Mouse (Mus musculus) neutrophil, adult 5-6 weeks (primary cell): Measurements from ENCODE around the gene Myl4. TPM values are rescaled to one million over a fixed set of nuclear protein-coding genes. Genes with fewer than 3 reads are reported as not detected.
"Not testable (repeated sequence)": the region's sequence is repeated elsewhere in the genome, so short reads cannot be mapped to it uniquely, and the experiment has no call there.

Experiments used
- ATAC-seq: fragments of 151-379, 151-347 bp; 2 replicates; pipeline ENCODE4 v1.8.0; 2017; ENCODE audit warnings: mild to moderate bottlenecking, moderate TSS enrichment; ENCODE audit not compliant: insufficient number of reproducible peaks, poor library complexity, low FRiP score, severe bottlenecking; ENCODE audit errors: extremely low read depth
- total RNA-seq: library from RNA; stranded (forward); fragments of 200-1000 nt; gene quantifications from 2 replicates; pipeline ENCODE4 v1.2.3, GENCODE M21; 2017

The Myl4 gene
- total RNA-seq, 1 experiment from 2014 or later: 5.7 TPM

DNA sequence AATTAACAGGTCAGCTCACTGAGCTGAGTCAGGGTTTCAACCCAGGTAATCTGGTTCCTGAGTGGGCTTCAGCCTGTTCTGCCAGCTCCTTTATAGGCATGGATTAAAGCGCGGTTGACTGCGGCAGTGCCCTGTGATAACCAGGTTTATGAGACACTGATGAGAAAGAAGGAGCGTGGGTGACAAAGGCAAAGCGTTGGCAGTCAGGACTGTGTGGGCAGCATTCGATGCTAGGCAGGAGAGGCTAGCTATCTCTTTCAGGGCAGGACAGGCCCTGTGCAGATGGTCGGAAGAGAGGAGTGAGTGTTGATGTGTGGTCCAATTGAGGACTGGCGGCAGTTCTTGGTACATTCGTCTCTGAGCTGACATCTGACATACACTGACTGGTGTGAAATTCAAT, 17.3 kb downstream of the Myl4 start:
- no peak for ATAC-seq

DNA sequence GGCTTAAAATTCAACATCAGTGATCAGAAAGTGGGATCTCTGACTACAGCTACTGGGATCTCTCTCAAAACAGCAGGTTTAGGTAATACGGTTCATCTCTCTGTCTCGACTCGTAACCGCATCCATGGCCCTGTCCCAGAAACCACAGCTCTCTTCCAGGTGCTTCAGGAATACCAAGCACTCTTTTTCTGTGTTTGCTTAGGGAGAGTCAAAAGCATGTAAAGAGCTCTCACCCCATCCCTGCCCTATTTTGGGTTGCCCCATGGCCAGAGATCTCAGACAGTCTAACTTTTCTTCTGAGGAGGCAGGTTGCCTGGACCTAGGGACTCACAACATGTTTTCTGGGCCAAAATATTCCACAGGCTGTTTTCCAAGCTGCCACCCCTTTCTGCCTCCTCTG, 17.9 kb downstream of the Myl4 start:
- no peak for ATAC-seq

DNA sequence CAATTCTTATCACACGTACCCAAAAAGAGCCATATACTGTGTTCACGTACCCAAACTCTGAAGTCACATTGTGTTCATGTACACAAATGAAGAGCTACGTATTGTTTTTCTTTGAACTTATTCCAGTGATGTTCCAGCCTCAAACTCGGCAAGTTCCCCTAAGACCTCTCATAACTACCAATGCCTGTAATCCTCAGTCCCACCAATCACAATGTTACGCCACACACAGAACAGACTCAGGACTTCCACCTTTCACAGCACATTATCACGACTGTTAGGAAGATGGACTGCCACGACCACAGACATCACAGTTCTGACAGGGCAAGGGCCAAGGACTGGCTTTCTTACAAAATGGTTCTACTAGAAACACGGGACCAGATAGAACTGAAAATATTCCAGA, 20.1 kb downstream of the Myl4 start:
- ATAC-seq: not testable (repeated sequence)

DNA sequence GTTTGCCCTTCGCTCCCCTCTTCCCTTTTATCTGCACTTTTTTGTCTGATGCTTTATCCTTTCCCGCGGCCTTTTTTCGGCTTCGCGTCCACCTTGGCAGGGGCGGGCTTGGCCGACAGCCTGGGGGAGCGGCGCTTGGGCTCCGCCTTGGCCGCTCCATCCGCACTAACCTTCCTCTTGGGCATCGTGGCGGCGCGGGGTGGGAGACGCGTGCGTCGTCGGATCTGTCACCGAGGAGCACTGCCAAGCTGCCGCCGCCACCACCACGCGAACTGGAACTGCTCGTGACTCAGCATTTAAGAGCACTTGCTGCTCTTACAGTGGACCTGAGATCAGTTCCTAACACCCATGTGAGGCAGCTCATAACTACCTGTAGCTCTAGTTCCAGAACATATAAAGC, 20.9 kb downstream of the Myl4 start:
- ATAC-seq: peak; percentile 72; the same call in 1 of the 2 replicates

DNA sequence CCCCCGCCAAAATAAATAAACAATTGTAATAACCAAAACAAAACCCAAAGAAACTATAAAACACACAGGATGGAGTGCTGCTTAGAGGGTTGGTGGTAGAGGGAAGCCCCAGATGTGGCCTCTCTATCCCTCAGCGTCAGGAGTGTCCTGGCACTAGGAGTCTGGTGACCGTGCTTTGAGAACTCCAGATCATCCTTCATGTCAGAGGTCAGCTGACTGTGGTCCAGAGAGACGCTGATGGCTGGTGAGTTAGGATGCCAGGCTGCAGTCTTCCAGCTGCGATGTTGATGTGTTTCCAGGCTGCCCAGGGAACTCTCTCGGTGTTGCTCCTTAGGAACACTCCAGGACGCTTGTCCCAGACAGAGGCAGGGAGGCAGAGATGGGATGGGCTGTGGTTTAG, 21.6 kb downstream of the Myl4 start:
- ATAC-seq: no peak

DNA sequence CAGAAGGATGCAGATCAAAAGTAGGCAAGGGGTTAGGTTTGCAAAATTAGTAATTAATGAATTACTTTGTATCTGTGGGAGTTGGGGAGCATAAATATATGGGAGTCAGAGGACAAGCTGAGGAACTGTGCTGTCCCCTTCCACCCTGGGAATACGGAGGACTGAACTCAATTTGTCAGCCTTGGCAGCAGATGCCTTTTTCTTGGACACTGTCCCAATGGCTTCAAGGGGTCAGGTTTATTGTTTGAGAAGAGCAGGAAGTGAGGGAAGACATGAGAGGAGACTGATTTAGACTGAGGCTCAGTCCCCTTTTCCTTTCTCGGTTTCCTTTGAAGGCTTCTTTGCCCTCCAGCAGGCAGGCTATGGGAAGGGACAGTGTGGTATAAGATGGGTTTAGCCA, 22.1 kb downstream of the Myl4 start:
- no peak for ATAC-seq

DNA sequence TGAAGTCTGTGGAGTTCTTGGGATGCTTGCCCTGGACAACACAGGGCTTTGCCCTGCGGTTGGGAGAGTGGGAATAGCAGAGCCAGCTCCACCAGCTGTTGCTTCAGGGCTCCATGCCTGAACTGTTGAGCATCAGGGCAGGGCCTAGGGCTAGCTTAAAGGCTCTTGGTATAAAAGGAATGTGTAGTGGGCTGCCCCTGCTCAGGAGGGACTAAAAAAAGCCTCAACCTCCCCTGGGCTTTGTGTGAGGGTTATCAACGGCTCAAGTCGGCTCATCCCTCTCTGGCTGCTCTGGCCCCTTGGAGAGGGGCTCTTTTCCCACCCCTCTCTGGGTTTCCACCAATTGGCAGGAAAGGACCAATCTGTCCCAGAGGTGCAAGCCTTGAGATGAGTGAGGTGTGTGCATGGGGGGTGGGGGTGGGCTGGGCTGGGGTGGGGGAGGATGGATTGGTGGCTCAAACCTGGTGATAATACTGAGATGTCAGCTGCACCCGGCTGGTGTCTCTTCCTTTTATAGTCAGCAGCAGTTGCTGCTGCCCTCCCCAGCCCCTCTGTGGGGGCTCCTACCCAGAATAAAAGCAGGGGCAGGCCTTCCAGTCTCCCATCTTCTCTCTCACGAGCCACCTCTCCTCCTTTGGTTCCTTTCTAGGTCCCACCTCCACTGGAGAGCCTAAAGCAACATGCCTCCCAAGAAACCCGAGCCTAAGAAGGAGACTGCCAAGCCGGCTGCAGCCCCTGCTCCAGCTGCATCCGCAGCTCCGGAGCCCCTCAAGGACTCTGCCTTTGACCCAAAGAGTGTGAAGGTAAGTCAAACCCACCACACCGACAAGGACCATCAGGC, 26.5 kb downstream of the Myl4 start:
- ATAC-seq: no peak

DNA sequence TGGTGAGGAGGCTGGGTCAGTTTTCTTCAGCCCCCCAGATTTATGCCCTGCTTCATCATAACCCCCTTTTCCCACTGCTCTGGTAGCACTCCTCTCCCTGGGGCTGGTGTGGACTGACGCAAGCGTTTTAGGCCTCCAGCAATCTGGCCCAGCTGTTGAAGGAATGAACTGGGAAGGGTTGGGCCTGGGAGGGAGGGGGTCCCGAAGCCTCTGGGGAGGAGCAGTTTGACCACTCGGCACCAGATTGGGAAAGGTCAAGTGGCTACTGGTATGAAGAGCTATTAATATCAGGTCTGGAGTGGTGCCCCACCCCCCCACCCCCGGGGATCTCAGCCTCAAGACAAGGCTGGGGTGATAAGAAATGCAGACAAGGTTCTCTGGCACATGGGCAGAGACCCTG, 27.6 kb downstream of the Myl4 start:
- no peak for ATAC-seq

DNA sequence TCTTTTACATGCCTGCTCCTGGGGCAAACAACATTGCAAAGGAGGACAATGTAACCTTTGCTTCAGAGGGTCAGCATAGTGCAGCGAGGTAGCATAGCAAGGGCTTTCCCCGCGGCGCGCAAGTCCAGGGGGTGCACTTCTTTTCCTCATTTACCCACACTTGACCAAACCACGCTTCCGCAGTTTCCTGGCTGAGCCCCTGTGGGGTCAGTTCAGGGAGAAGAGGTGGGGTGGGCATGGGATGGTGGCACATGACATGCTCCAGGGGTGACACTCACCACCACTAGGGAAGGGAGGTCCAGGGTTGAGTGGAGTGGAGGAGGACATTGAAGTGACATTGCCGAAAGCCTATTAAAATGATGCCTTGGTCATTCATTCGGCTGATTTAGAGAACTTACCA, 28.6 kb downstream of the Myl4 start:
- no peak for ATAC-seq

DNA sequence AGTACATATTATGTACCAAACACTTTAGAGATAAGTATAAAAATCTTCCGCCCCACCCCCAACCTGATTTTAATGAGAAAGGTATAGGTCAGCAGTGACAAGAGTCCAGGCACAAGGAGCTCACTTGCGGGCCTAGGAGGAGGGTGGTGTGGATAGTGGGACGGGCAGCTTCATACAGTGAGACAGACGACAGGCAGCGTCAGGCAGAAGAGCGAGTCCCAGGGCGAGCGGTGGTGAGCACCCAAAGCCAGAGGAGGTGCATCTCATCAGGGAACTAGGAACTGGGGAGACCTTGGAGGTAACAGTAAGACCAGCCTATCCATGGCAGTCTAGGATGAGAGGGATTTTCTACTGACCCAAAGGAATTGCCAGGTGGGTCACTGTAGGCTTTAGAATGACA, 29.1 kb downstream of the Myl4 start:
- no peak for ATAC-seq

DNA sequence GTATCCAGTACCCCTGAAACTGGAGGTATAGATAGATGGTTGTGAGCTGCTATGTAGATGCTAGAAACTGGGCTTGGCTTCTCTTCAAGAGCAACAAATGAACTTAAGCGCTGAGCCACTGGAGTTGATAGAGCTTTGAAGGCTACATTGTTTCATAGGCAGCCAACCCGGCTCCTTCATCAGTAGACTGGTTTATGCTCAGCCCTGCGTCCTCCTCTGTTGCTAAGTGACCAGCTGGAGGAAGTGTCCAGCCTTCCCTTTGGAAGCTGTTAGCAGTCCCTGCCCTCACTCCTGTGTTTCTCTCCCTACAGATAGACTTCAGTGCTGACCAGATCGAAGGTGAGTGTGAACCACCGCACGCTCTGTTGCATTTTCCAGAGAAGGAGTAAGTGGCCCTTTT, 29.6 kb downstream of the Myl4 start:
- ATAC-seq: no peak

DNA sequence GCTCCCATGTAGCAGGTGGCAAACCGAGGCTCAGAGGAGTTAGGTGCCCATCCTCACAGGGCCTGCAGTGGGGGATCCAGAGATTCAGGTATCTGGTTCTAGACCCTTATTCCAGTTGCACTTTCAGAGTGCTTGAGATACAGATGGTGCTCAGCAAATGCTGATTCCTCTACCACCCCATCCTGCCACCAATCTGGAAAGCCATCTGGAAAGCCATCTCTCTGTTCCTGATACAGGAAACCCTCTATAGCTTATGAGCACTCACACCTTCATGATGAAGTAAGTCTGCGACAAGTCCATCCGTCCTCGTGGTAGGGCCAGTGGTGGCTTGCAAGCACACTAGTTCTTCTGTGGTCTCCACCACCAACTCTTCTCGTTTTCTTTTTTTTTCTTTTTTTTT, 30.1 kb downstream of the Myl4 start:
- no peak for ATAC-seq

DNA sequence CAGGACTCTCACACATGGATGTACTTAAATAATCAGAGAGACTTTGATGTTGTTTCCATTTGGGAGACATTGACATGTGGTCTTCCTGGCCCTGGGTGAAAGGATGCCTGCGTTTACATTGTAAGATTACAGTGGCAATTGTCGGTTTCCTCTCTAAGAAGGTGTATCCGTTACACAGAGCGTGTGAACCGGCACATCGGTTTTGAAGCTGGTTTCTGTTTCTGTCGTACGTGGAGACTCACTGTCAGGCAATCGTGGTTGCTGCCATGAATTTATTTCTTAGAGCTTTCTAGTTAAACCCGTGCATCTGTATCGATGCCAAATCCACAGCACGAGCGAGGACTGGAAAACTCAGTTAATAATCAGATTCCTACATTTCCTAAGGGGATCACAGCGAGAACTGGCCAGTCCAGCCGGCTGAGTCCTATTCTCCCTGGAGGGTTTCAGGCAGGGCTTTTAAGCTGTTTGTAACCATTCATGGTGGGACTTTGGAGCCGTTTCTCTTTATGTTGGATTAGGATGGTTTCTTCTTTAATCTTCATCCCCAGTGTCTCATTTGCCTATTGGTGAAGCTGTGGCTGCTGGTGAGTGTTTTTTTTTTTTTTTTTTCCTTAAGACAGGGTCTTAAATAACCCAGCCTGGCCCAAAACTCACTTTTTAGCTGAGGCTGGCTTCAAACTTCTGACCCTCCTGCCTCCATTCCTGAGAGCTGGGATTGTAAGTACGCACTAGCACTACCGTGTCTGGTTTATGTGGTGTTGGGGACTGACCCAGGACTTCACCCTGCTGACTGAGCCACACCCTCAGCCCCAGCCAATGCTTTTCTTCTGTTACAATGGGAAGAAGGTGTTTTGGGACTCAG, 31.2 kb downstream of the Myl4 start:
- ATAC-seq: peak; percentile 36; the same call in 1 of the 2 replicates

DNA sequence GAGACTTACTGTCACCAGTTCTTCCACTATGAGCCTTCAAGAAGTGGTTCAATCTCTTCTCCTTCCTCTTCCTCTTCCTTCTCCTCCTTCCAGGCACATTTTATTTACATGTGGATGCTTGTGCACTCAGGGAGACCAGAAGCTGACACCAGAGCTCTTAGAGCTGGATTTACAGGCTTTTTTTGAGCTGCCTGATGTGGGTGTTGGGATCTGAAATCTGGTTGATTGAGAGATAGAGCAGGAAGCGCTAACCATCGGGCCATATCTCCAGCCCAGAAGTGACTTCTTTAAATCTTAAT, 31.8 kb downstream of the Myl4 start:
- ATAC-seq: no peak

DNA sequence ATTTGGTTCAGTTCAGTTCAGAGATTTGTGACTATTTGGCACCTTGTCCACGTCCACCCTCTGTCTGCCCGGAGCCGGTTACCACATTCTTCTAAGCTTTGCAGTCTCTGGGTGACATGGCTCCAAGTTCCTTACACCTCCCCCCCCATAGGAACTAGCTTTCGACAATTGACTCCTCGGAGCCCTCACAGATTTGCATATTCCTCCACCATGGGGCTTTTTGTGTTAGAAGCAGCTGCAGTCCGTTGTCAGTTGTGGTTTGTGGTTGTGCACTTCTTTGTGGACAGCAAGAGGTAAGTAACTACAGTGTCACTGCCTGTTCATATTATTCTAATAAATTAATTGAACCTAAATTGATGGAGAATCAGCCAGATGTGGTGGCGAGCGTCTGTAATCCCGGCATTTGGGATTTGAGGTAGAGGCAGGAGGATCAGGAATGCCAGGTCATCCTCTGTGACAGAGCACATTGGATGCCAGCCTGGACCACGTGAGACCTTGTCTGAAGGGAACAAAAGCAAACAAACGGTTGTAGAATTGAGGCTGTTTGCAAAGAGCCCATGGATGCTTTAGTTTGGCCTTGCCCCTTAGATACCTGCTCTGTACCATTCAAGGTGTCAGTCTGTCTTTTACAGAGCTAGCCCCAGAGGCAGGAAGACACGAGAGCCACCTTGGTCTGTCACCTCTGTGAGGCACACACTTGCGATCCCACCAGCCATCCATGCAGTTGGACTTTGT, 32.3 kb downstream of the Myl4 start:
- ATAC-seq: peak; percentile 84

DNA sequence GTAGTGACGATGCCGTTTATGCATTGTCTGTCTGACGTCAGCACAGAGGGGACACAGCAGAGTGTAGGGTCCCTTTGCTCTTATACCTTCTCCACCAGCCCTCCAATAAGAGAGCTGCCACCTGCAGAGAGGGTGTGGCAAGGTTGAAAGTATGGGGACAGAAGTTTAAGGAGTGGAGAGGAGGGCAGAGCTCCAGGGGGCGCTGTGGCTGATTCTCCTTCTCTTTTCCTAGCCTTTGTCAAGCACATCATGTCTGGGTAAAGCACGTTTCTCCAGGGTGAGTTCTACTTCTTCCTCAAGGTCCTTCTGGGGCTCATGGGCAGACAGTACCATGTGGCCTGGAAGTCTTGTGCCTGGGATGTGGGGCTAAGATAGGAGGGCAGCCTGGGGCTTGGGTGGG, 35.0 kb downstream of the Myl4 start:
- ATAC-seq: no peak

DNA sequence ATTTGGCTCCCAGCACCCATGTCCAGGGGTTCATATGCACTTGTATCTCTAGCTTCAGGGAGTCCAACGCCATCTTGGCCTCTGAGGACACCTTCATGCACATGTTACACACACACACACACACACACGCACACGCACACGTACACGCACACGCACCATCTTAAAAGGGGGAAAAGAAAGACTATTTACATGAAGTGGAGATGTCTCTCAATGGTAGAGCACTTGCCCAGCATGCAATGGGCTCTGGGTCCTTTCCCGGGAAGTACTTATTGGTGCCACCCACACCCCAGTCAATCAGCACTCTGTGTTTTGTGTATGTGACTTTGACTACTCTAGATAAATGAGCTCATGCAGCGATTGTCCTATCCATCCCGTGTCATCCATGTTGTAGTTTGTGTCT, 37.4 kb downstream of the Myl4 start:
- no peak for ATAC-seq

DNA sequence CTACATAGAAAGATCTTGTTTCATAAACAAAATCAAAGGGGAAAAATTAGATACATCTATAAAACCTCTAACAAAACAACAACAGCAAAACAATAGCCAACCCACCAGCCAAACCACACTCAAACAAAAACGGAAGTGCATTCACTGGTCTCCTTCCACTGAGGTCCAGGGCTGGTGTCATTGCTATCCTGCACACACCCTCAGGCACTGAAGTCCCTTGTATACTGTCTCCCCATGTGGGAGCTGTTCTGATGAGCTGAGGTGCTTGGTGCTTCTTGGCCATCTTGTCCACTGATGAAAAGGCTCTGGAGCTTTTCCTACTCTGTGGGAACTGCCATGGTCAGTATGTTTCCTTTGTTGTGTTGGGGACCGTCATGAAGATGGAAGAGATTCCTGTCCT, 38.0 kb downstream of the Myl4 start:
- no peak for ATAC-seq

DNA sequence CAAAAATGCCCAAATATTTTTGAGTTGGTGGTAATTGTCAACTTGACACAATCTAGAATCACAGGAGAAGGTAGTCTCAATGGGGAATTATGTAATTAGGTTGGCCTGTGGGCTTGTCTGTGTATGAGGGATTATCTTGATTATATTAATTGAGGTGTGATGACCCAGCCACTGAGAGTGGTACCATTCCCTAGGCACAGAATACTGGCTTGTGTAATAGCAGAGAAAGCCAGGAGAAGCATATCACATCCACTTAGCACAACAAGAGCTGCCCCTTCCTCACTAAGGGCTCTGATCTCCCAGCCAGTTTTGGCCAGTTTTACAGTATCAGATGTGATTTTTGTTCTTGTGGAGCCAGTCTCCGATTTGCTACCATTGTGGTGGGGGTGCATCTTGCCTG, 39.1 kb downstream of the Myl4 start:
- ATAC-seq: no peak

DNA sequence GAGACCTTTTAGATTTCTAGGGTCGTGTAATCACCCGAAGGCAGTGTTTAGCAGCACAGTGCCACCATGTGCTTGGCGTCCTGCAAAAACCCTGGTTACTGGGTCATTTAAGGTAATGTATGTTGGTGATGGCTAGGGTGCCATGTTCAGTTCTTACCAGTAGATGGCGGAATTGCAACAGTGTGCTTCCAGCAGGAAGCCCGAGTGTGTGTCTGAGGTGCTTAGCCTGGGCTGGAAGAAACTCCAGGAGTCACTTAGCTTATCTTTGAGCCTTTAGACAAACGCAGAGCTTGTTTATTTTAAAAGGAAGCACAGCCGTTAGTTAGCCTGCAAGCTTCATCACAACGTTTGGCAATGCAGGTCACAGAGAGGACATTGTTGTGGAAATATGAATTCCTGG, 39.7 kb downstream of the Myl4 start:
- peak; percentile 98 for ATAC-seq
